Mouse (Mus musculus): ENCODE results near the gene Eya2.

The Eya2 gene

DNA sequence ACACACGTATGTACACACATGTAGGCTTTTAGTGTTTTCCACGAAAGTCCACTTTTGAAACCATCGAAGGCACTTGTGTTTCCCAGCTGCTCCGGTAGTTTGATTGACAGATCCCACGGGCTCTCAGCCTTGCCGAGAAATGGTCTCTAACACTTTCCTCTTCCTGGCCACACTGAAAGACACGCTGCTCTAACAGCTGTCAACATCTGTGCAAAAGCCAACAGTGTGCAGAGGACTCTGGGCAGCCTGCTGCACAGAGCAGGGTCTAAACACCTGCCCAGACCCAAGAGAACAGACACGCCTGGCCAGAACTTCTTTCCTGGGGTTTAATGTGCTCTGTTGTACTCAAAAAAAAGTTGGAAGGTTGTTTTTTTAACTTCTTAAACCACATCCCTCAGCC is 124.5 kb downstream of the Eya2 start:
- no peak for DNase-seq

DNA sequence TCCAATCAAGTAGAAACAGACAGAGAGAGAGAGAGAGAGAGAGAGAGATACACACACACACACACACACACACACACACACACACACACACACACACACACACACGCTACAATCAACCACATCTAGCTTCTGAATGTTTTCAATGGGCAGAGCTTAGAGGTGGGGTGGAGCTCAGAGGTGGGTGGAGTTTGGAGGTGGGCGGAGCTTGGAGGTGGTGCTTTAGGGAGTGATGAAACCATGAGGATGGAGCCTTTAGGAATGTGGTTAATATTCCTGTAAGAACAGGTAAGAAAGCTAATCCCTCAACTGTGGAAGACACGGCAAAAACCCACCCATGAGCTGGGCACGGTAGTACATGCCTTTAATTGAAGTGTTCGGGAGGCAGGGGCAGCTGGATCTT is 127.1 kb downstream of the Eya2 start:
- no peak for DNase-seq

DNA sequence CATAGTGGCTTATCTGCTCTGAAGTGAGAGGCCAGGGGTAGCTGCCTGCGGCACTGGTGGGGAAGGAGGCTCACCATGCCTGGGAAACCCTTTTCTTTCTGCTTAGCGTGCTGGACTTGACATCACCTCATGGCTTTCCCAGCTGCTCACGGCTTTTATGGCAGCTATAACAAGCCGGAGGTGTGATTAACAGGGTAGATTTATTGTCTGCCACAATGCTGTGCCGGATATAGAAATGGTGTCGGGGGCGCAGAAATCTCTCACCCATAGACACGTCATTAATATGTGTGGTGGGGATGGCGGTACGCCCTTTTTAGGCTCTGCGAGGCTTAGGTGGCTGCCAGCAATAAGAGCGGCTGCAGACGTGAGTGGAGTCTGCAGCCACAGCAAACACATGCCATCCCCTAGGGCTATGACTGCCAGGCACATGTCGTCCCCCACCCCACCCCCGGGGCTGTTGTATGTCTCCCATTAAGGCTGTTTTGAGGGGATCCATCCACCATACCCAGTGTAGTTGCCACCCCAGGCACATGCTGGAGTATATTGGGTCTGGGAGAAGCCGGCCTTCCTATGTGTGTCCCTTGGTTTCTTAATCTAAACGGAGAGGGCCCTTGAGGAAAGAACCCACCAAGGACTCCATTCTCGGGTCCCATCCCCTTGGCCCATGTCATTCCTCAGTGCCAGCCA is 137.9 kb downstream of the Eya2 start:
- no peak for DNase-seq

DNA sequence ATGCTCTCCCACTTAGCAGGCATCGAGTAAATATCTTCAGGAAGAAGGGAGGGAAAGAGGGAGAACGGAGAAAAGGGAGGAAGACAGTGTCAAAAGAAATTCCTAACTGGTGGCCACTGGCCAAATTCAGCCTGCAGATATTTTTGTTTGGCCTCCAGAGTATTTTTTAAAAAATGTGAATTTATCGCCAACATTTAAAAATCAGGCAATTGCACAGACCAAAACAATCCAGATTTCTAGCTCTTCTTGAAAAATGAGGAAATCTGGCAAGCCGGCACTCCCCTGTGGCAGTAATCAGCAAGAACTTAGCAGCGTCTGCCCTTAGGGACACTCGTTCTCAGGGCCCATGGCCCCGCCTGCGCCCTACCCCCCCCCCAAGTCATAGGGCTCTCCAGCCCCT is 138.9 kb downstream of the Eya2 start:
- DNase-seq = no peak

DNA sequence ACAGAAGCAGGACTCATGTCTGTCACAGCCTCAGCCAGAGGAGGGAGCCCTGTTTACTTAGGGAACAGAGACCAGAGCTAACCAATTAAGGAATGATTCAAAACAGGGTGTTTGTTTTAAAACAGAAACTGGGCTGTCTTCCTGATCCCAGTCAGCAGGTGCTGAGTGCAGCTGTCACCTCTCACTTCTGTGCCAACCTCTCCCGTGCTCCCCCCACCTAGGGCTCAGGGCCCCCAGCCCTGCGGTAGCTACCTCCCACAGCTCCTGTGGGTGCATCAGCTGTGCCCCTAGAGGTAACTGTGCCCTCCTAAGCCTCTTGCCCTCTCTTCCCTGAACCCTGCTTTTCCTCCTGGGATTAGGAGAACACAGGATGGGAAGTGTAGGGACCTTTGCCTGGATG is 141.5 kb downstream of the Eya2 start:
- DNase-seq = no peak

DNA sequence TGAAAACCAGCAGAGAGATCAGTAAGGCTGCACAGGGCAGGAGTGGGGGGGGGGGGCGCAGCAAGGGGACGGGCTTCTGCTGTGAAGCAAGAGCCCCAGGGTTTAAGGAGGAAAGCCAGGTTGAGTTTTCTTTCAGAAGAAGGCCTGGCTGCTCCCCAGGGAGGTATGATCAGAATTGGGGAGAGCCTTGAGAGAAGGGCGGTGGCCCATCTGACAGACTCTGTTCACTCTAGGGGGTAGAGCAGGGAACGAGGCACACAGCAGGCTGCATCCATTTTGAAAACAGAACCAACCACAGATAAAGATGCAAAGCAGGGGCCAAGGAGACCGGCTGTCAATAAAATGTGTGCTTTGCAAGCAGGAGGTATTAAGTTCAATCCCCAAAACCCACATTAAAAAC is 145.5 kb downstream of the Eya2 start:
- DNase-seq = no peak

DNA sequence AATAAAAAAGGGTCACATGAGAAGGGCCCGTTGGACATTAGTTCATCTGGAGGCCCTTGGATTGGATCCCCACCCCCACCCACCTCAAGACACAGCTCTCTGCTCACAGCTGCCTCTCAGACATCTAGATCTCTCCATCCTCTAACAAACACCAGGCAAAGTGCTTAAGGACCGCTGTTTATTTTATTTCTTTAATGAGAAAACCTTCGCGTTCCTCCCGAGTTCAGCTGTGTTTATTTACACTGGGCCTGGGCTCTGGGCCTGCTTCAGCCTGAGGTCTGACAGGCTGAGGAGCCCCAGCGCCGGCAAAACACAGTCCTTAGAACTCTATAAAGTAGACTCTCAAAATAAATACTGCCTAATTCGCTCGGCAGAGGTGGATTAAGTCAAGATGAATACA is 146.2 kb downstream of the Eya2 start:
- no peak for DNase-seq

DNA sequence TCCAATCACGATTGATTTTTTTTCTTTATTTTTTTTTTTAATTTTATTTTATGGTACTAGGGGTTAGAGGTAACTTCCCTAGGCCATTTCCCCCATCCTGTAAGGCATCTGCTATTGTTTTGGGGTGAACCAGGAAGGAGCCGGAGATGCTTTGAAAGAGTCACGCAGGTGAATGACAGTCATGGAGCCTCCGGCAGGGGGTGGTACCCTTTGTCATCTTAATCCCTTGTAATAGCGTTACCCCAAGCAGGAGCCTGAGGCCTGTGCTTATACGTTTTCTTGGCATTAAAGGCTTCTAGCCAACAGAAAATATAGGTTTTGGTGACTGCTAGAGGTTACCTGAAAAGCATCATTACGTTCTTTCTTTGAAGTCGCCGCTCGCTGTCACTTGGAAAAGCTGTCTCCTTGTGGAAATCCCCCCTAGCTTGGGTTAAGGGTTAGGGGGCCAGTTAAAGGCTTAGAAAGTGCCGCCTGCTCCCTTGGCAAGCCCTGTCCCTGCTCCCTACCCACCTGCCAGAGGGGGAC is 146.8 kb downstream of the Eya2 start:
- no peak for DNase-seq

DNA sequence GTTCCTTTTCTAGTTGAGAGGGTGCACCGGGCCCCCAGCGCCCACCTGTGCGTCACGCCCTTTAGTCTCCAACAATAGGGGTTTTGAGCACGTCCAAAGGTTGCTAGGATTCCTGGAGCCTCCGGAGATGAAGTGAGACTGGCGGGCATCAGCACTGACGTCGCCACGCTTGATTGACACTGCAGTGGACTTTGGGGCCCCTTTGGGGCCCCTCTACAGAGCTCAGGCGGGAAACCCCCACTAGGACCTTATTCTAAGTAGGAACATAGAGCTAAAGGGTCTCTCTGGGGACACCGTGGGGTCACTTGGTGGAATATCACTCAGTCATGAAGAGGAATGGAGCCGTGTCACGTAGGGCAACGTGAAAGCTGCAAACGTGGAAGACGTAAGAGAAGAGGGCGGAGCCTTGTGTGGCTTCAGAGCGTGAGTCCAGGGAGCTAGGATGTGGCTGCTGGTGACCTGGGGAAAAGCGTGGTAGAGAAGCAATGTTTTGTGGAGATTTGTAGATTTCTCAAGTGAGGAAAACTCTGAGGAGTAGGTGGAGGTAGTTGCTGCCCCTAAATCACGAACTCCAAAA is 147.5 kb downstream of the Eya2 start:
- no peak for DNase-seq

DNA sequence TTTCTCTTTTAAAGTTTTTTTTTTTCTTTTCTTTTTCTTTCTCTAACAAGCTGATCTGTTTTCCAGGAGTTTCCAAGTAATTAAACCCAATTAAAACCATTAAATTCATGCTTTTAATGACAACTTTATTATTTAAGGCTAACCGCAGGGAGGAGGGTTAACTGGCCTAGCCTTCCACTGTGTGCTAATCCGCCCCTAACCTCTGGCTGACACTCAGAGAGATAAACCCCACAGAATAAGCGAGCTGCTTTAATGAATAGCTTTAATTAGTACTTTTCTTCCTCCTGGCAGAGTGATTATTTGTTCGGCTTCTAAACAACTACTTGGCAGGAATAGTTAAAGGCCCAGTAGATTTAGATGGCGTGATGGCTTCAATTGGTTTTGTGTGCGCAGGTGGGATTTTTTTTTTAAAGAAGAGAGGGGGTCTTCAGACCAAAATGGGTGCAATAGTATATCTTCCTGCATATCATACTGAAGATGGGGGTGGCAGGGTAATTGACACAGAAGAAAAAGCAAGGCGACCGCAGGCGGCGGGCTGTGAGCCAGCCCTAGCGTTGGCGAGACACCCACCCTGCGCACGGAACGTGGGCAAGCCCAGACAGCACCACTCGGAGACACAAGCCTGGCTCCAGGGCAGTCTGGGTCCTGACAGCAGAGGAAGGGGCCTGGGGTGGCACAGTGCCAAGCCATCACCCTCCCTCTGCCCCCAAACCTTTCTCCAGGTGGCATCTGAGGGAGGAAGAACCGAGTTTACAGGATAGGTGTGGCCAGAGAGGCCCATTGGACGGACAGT is 150.7 kb downstream of the Eya2 start:
- no peak for DNase-seq

DNA sequence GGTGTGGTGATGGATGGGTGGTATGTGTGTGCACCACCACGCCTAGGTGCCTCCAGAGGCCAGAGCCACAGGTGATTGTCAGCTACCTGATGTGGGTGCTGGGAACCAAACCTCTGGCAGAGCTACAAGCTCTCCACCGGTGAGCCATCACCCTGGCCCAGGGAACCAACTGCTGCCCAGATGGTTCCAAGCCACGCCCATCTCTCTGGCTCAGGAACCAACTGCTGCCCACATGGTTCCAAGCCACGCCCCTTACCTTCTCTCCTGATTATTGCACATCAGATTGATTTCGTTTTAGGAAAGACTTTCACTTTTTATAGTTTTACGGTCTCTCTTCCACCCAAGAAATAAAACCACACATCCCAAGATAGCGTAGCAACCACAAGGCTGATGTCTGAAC is 153.1 kb downstream of the Eya2 start:
- DNase-seq = no peak

DNA sequence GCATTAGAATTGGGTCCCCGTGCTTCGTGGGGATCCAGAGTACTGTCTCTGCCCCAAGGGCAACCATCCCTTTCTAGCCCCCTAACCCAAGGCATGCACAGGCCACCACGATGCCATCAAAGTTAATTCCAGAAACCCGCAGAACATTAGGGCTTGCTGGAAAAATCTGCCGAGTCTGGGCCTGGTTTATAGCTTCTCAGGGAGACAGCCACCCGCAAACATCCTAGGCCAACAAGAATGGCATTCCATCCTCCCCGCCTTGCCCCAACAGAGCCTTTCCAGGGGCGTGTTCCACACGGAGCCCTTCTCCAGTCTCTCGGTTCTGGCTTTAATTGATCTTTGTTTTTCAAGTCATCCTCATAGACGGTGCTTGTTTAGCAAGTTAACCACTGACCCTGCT is 153.6 kb downstream of the Eya2 start:
- no peak for DNase-seq

DNA sequence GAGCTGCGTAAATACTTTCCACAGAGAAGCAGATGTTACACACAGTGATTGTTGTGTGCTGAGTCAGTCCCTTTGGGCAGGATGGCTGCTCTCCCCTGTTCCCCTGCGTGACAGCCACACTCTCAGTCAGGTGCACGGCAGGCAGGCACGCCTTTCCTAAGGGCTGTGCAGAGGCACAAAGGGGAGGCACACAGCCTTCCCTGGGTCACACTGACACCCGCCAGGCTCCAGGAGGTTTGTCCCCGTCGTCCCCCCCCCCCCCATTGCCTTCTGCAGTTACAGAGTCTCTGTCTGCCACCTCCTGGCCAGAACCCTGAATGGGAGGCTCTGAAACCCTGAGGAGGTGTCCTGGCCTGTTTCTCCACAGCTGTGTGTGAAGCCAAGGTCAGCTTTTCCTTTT is 156.2 kb downstream of the Eya2 start:
- DNase-seq = peak; percentile 21

DNA sequence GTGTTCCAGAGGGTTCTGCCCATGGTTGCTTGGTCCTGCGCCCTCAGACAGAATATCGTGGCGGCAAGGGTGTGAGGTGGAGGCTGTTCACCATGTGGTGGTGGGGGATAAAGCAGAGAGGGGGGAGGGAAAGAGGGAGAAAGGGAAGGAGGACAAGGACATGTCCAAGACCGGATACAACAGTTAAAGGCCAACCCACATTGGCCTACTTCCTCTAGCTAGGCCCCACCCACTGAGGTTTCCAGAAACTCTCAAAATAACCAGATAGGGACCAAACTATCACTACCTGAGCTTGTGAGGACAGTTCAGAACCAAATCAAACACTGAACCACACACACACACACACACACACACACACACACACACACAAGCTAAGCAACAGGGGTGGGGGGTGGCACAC is 157.9 kb downstream of the Eya2 start:
- no peak for DNase-seq

DNA sequence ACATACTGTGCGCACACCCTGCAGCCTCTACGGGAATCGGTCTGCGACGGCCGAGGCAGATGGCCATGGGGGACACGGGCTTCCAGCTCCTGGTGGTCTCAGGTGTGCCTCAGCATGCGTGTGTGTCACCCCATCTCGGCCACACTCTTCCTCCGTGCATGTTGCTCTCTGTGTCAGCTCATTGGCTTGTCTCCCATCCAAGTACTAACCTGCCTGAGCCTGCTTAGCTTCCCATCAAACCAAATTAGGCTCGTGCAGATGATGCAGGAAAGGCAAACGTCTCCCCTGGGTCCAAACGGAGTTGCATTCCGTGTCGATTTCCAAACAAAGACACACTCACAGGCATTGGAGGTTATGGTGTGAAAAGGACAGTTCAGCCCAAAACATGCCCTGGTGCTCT is 163.0 kb downstream of the Eya2 start:
- no peak for DNase-seq

DNA sequence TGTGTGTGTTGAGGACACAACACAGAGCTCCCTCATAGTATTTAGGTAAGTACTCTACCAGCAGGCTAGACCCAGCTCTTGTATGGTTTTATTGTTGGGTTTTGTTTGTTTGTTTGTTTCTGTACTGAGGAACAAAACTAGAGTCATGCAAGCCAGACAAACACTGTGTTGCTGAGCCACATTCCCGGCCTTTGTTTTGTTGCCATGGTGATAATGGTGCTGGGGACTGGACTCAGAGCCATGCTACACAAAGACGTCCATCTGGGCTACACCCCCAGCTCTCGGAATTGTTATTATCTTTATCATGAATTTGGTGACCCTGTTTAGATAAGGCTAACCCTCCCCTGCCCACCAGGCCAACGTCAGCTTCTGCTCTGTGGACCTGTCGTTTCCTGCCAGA is 163.7 kb downstream of the Eya2 start:
- no peak for DNase-seq

DNA sequence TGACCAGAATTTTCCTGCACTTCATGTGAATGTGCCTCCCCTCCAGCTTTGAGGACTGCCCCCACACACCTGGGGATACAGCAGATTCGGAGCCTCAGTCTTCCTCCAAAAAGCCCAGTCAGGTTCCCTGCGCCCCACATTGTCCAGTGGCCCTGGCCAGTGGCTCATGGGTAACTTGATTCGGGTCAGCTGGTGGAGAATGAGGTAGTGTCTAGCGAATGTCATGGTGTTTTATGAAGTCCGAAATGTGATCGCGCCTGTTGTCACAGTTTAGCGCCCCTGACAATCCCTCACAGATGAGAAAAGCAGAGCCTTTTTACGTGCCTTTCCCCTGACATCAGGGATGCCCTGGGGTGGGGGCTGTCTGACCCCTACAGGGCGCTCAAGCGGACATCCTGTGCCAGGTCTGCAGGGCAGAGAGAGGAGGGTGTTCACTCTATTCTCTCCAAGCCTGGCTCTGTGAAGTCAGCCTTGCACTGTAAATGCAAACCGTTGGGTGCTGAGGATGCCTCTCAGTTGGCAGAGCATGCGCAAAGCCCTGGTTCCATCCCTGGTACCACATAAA is 164.7 kb downstream of the Eya2 start:
- no peak for DNase-seq

DNA sequence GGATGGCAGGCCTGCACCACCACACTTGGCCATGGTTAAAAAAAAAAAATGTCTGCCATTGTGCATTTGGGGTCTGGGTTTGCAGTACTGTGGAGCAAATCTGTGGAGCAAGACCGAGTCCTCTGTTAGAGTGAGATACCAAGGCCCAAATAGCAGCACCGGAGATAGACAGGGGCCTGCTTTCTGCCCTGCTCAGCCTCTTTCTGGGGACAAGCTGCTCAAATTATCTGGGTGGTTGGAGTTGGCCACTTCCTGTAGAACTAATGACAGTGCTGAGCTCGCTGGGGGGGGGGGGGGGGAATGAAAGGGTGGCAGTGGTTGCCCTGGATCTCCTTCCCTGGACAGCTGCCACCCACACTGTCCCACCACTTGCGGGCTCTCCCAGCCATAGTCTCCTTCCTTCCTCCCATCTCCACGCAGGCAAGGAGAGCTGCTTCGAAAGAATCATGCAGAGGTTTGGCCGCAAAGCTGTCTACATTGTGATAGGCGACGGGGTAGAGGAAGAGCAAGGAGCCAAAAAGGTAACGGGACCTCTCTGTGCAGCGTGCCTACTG is 174.1 kb downstream of the Eya2 start:
- no peak for DNase-seq

DNA sequence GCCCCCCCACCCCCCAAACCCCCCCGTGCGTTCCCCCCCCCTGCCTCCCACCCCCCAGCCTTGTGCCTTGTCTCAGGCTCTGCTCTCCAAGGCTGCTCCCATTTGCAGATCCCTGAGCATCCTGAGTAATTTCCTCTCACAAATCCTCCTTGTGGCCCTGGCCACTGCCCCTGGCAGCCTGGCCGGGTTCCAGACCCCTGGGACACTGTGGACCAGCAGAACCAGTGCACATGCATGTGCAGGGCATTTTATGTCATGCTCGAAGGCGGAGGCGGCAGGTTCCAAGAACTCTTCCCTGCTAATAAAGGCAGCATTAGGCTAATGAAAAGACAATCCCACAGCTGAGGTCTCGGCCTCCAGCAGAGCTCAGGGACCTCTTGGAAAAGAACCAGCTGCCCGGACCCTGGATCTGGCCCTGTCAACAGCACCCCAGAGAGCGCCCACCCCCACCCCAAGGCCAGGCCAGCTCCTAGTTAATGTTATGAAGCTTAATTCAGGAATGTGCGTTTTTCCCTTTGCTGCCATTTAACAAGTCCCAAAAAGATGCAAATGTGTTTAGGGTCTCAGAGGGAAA is 174.6 kb downstream of the Eya2 start:
- no peak for DNase-seq

DNA sequence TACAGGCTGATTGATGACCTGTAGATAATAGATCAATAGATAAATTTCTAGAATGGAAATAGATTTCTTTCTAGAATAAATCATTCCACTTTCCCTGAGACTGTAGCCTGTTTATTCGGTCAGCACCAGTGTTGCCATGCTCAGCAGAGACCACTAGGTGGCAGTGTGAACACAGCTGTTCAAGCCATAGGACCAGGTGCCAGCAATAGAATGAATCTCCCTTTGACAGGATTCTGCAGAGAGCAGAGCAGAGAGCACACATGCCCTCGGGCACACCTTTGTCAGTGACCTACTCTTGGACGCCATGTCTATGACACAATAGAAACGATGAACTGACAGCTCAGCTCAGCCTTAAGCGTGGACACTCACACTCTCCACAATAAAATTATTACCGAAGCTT is 184.1 kb downstream of the Eya2 start:
- peak; percentile 91 for DNase-seq

DNA sequence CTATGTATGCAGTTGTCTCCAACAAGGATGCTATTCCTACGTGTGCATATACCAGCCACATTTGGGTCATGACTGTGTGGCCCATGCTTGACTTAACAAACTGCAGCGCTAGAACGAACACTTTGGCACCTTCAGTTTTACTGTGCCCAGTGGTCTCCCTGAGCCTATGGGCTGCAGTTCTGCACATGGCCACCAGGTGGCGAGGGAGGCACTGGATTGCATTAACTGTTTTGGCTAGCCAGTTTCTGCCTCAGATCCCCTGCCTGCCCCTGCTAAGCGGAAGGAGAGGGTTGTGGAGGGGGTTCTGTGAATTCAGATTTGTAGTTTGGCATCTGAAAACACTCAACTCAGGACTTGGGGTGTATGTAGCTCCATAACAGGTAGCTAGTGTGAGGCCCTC is 187.5 kb downstream of the Eya2 start:
- peak; percentile 81 for DNase-seq

DNA sequence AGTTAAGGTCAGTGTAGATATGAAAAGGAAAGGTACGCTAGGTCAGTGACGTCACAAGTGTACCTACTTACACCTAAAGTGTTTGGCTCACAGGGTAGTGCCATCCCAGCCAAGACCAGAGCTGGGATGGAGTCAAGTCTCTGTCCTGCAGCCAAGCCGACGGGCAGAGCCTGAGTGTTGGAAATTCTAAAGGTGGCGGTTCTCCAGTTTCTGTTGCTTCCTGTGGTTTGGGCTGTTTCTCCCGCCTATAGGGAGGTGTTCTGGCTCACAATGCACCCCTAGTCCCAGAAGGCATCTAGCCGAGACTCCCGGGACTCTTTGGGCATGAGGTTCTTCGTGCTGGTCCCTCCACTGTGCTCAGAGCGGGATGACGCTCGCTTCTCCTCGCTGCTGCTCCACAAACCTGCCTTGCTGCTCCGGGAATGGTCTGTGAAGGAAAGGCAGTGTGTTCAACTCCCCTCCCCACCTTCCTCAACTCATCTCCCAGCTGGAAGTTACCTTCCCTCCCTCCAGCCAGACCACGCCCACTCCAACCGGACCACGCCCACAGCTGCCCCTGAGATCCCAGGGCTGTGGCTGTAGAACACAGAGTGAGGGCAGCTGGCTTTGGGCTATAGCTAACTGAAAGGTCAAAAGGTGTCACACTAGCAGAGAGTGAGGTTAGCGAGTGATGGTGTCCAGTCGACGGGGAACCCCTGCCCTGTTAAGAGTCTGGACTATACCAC is 190.6 kb downstream of the Eya2 start:
- peak; percentile 66 for DNase-seq
